Mouse (Mus musculus): Measurements from ENCODE around the gene Dock10.

GRCm38 (mm10) chr1:80671056-80671455 is 87.3 kb downstream of the Dock10 start:
- TF ChIP-seq CTCF (IDR thresholded peaks at IDR 0.05; ENCODE audit: low read depth) = no peak
- TF ChIP-seq EP300 (IDR thresholded peaks at IDR 0.05; ENCODE audit: low read depth) = no peak

Data from heart, postnatal 0 days (tissue).